Mouse (Mus musculus) layer of hippocampus, adult 9-10 months (tissue): ENCODE measurements around the gene Klf11.
A peak's percentile ranks its signal among the peaks of the same experiment; 100 is the strongest.
"Not testable (repeated sequence)": the region's sequence is repeated elsewhere in the genome, so short reads cannot be mapped to it uniquely, and the experiment has no call there.

Source experiments
- DNase-seq: peaks from one replicate; pipeline ENCODE4 v3.0.0; 2022; ENCODE audit warnings: low spot score

The Klf11 gene

DNA sequence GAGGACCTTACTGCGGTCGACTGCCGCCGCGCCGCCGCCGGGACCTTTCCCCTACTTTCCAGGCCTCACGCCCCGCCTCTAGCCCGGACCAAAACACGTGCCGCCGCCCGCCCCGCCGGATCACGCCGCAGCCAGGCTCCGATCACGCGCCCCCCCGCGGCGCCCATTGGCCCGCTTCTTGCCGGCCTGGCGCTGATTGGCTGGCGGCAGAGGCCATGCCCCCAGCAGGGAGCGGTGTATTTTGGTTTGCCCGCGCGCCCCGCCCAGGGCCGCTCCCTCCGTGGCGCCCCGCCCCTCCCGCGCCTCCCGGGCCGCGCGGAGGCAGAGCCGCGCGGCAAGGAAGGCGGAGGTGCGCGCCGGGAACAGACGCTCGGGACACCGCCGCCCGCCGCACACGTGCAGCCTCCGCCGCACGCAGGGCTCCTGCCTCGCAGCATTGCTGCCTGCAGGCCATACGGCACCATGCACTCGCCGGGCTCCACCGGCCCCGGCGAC, at the start of gene Klf11:
Klf11 (plus strand) TSS at position 212 of the 495 bp plus-strand sequence.
- DNase-seq = peak; percentile 82

DNA sequence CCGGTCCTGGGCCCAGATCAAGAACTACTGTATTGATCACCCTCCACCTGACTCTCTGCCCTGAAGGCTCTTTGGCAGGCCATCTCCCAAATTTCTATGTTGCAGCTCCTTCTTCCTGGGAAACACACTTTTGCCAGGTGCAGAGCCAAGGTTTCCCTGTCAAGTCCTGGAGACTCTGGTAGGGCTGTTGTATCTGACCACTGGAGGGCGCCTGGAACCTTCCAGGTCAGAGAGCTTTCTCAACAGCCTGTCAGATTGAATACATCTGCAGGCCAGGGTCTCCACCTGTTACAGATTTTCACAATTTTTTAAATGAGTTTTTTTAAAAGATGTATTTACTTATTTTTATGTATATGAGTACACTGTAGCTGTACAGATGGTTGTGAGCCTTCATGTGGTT, 47.8 kb upstream of the Klf11 start:
- no peak for DNase-seq

DNA sequence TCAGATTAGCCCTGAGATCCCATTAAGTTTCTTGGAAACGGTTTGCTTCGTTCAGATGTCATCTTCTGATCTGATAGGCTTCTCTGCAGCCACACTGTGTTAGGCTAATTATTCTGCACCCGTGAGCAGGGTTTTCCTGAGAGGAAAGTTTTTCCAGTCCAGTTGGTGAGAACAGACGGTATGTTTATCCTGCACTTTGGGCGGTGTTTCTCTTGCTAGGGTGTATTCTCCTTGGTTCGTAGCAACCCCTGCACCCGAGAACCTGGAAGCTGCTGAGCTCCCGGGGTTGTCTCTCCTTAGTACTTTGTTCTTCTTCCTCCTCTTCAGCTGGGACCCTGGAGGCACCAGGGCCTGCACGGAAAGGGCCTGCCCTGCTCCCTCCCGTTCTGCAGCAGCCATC, 44.9 kb upstream of the Klf11 start:
- DNase-seq = no peak

DNA sequence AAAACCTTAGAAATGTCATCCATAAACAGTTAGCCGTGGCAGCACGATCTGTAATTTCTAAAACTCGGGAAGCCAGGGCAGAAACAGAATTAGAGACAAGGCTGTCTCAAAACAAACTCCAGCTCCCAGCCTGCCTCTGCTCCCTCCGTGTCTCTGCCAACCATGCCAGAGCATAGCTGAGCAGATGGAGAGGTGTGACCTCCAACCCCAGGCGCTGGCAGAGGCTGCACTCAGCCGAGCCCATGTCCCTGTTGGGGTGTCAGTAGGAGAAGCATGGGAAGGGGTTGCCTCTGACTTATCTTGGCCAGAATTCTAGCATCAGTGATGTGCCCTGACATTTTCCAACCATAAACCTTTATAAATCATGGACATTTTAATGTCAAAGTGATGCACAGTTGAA, 38.5 kb upstream of the Klf11 start:
- DNase-seq = no peak

DNA sequence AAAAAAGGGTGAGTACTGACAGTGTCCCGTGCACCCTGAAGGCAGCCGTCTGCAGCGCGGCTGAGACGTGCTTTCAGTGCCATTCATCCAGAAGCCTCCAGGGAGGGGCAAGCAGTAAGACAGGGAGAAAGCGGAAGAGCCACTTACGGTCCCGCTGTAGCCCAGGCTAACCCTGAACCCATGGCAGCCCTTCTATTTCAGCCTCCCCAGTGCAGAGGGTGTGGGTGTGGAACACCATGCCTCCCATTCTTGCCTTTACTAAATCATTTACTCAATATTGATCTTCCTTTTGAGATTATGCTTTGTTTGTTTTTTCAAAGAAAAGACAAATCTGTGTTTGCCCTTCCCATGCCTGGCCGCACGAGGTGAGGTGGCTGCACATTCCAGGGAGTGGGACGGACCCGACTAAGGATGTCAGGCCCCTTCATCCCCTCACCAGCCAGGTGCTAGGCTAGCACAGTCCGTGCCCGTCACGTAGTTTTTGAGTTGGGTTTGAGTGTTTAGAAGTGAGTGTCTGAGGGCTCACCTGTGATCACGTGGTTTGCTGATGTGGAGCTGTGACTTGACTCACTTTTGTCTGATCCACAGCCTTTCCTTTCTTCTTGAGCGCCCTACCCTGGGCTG, 36.5 kb upstream of the Klf11 start:
- DNase-seq = no peak

DNA sequence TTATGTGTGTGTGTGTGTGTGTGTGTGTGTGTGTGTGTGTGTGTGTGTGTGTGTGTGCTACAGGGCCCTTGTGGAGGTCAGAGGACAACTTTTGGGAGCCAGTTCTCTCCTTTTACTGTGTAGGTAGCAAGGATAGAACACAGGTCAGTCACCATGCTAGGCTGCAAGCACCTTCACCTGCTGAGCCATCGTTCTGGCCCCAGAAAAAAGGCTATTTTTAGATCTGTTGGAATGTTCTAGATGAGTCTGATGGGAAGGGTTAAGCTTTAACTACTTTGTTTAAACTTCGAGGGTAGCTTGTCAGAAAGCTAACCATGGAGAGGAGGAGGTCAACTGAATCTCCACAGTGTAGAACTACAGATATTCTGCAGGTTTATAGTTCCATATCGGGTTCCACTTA, 35.9 kb upstream of the Klf11 start:
- DNase-seq = no peak

DNA sequence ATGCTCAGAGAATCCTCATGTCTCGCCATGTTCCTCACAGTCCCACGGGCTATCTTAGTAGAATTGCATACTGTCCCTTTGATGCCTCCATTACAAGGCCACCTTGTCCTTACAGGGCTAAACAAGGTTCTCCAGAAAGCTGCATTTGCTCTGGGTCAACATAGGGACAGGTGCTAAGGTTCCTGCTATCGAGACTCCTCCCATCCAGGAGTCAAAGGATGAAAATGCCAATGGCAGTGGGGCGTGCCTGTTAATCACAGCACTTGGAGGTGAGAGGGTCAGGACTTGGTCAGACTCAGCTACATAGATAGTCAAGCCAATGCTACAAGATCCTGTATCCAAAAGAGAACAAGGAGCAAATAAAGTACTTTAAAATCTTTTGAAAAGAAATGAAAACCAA, 31.6 kb upstream of the Klf11 start:
- no peak for DNase-seq

DNA sequence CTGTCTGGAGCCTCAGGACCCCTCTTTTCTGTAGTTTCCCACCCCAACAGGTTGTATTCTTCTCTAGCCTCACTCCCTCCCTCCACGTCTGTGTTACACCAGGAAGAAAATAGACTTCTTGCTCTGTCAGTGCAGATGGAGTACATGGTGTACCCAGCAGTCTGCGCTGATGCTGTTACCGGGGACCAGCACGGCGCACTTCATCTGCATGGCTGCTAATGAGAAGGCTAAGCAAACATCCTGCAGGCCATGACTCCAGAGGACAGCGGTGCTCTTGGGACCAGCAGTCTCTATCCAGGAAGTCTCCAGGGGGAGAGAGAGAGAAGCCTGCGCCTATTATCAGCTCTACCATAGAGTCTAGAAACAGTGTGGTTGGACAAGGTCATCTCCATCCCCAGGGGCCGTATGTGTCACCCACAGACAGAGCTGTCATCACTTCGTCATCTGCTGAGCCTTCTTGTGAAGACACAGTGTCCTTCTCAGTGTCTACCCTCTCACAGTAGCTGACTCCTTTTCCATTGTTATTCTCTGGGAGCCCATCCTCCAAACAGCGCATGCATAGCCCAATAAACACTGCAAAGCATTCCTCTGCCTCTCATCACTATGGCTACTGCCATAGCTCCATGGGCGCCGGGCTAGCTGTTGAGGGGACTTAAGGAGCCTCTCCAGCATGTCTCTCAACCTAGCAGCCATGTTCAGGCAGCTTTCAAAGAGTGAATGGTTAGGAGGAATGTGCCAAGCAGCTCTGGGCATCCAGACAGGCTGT, 27.4 kb upstream of the Klf11 start:
- no peak for DNase-seq

DNA sequence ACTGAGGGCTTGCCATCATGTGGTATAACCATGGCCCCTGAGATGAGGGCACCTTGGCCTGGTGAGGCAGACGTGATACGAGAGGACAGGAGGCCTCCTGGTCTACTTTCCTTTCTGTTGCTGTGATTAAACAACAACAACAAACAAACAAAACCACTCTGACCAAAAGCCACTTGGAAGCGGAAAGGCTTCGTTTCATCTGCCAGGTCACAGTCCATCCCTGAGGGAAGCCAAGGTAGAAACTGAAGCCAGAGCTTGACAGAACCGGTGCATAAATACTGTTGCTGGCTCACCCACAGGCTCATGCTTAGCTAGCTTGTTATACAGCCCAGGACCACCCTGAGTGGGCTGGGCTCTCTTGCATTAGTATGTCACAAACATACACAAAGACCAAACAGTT, 24.7 kb upstream of the Klf11 start:
- DNase-seq = no peak

DNA sequence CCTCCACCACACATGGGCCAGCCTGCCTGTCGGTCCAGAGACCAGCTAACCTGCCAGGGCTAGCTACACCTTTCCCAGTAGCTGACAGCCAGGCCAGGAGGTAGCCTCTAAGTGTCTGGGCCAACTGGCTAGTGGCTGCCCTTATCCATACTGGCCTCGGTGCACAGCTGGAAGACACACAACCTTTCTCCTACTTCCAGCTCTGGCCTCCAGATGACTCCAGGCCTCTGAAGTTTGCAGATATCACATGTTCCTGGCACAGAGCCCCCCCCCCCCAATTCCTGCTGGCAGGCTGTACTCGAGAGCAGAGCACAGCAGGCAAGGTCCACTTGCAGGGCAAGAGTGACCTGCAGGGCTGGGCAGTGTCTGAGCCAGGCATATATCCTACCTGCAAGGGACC, 23.9 kb upstream of the Klf11 start:
- DNase-seq = no peak

DNA sequence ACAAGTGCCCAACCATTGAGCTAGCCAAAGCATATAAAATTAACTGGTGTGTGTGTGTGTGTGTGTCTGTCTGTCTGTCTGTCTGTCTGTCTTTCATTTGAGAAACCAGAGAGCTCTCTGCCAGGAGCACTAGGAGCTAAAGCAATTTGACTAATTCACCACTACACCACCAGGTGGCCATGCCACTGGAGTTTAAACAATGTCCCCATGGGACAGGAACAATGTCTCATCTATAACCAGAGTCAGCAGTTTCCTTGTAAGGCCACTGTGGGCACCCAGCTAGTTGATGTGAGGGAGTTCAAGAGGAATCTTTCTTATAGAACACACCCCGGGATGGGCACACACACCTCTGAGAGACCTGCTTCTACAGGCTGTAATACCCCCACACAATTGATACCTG, 20.9 kb upstream of the Klf11 start:
- DNase-seq = no peak

DNA sequence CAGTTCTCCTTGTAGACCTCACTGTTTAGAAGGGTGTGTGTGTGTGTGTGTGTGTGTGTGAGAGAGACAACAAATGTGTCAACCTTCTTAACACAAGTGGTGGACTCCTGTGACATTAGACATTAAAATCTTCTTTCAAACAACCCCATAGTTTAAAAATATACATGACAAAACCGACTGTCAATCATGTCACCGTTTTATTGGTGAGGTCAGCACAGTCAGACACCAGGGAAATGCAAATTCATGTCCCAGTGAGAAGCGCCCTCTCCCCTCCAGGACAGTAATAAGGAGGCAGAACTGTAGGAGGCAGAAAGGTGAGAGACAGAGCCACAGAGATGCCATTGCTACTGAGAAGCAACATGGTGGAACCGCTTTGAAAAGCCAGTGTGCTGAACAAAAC, 18.7 kb upstream of the Klf11 start:
- DNase-seq = no peak

DNA sequence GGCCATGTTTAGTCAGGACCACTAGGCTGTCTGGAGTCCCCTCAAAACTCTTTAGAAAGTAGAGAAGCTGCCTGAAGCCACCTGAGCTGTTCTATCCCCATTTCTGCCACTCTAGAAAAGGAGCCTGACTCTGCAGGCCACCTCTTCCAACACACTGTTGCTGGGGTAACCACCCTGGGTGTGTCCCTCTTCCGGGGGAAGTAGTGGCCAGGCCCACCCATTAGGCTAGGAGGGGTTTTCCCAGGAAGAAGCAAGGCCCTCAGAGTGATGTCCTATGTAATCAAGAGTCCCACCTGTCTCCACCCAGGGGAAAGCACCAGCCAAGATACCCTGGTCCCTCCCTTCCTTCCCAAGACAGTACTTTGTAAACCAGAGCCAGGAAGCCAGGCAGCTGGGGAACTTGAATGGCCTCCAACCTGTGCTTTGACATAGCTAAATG, 17.3 kb upstream of the Klf11 start:
- DNase-seq = no peak

DNA sequence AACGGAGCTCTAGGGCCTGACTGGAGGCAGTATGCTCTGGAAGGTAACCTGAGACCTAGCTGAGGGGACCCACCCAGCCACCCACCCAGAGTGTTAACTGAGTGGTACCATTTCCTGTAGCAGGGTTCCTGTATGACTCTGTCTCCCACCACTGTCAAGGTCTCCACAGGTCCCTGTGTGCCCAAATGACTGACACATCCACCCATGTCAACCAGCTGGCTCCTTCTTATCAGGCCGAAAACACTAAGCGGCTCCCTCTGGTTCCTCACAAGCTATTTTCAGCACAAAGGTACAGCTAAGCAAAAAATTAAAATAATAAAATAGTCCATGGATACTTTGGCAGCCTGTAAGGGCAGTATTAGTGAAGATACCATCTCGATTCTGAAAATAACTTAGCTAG, 16.9 kb upstream of the Klf11 start:
- no peak for DNase-seq

DNA sequence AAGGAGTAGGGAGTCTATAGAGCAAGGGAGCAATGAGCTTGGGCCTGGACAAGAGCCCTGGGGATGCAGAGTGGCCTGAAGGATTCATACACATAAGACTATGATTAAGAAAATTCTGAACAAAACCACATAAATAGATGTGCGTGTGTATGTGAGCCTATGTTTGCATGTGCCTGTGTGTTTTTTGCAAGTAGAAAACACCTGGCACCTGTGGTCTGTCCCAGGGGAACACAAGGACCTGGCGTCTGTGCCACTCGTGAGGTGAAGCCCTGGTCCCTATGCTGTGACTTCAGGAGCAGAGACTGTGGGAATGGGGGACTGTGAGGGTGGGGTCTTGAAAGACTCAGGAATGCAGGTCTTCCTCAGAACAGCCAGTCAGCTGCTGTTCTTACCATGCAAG, 16.4 kb upstream of the Klf11 start:
- no peak for DNase-seq

DNA sequence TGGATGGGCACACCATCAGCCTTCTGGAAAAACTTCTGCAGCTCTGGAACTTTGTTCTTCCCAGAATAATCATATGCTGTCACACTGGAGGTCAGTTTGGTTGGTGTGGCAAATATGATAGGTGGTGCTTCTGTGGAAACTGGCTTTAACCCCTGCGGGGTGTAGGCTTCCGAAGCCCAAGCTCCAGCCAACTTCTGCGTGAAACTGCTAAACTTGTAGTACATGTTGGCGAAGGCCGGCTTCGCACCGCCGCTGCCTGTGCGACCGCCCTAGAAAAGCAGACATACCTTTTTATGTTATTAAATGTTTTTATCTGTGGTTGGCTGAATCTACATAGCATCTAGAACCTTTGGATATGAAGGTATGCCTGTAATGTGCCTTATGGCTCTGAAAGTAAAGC, 12.3 kb upstream of the Klf11 start:
- not testable (repeated sequence) for DNase-seq

DNA sequence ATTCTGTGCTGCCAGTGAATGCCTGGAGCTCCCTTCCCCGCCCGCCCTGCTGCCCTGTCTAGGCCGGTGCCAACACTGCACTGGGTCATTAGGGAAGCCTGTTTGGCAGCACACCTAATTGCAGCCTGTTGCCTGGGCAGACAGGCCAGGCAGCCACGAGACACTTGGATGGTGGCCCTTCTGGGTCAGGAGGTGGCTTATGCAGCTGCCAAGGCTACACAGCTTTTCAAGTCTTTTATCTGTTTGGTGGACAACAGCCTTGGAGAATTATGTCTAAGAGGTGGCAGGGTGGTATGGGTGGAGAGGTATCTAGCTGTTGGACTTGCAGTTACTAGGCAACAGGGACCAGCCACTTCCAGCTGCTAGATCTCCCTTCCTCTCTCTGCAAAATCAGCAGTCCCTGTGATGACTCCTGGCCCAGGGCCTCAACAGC, 8.7 kb upstream of the Klf11 start:
- DNase-seq = no peak

DNA sequence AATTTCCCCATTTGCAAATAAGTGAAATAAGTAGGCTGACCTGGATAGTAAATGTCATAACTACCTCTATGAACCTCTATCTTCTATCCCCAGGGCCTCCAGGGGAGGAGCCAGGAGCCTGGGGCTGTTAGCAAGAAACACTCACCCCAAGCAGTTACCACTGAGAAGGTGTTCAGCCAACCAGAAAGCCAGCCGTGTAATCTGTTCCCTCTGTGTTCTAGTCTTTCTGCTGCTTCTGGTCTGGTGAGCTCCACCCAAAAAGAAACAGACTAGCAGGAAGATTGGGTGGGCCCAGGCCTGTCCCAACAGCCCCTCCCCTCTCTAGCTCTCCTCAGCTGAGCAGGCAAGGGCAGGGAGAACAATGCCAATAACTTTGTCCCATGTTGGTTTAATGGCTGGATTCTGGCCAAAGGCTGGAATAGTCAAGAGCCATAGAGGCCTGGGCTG, 6.9 kb upstream of the Klf11 start:
- no peak for DNase-seq

DNA sequence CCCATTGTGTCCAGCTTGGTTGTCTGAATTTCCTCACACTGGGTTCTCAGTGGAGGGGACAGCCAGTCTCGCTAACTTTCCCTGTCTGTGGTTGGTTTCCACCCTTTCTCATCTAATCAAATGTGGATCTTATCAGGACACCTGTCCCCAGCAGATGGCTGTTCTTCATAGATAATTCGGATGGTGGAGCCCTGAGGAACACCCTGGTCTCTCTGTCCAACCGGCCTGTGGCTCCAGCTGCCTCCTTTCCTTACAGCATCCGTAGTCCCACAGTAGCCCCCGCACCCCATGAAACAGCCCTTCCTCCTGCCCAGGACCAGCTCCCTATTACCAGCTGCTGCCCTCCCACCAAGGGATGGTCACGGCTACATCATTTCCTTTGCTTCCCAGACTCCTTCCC, 5.2 kb upstream of the Klf11 start:
- no peak for DNase-seq

DNA sequence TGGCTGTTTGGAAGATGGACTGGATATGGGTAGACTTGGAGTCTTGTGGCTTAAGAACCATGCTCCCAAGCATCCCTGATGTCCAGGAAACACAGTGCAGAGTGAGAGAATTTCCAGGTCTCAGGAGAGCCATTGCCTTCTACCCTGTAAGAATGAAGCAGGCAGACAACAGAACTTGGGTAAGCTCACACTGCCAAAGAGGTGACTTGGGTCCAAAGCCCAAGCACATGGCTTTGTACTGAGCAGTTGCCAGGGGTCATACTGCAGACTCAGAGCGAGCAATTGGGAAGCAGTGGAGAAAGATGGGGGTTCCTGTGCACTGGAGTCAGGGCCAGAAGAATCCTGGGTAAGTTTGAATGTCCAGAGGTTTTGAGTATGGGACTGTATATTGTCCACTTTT, 3.0 kb upstream of the Klf11 start:
- no peak for DNase-seq

DNA sequence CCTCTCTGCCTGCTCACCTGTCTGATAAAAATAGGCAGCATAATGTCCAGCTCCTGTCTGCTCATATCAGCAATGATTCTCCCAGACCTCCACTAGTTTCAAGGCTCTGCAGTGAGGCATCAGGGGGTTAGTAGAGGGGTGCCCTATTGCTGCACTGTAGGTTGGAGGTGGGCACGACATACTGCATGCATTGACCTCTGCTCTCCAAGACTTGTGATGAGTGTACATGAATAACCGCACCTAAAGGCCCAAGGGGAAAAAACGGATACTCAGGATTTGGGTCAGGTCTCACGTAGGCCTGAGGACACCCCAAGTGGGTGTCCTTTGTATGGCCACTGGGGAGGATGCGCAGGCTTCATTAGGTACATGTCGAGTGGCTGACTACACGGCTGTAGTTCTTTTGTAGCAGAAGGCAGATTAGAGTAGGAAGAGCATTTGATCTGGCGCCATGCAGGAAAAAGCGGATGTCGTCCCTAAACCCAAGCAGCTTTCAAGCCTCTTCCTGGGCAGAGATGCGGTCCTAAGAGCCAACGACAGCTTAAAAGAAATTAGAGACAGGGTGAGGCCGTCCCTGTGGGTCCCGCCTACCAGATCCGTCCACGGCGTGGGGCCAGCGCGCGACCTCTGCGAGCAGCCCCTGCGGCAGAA, 535 bp upstream of the Klf11 start:
- no peak for DNase-seq

DNA sequence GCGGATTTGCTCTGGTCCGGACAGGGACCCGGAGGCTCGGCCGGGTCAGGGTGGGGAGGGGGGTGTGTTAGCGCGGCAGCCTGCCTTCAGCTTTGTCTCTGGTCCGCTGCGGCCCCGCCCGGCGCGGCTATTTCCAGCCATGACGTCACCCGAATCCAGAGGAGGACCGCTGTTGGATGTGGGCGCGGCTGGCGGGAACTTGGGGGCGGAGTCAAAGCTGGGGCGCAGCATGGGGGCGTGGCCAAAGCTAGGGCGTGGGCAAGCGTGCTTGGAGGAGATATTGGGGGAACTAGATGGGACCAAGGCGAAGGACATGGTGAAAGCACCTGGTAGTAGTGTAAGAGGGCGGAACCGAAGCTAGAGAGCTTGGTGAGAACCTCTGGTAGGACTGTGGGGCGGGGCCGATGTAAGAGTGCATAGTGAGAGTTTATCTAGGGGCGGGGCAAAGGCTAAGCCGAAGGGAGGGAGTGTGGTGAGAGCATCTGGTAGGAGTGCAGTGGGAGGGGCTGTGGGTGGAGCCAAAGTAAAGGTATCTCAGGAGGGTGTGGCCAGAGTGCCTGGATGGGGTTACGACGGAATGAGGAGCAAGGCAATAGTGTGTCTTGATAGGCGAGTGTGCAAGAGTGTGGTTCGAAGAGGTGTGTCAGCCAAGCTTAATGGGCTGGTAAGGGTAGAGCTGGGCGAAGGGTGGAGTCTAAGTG, 718 bp downstream of the Klf11 start:
- peak; percentile 89 for DNase-seq
